Mouse (Mus musculus) right cerebral cortex, adult 18-20 months (tissue): ENCODE results near the gene Pdzd2.

Experiments used
- DNase-seq: peaks from one replicate; pipeline ENCODE4 v3.0.0; 2022; ENCODE audit warnings: mixed read lengths

Pdzd2 gene

GRCm38 (mm10) chr15:12617651-12618050 is 122.1 kb downstream of the Pdzd2 start:
- peak; percentile 39 for DNase-seq

DNA sequence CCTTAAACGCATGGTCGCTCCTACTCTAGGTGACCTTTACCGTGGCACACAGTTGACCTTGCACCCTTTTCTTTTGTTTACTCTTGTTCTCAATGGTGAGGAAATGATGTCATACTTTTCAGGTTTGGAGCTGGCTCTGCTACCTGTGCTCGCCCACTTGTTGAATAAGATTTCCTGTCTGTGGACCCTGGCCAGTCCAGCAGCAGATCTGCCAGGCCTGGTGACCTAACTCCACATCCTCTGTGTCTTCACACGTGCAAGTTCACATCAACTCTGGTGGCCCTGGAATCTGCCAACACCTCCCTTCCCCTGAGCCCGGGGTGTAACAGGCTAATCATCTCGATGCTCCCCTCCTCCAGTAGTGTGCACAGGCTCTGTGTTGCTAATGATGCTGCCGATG is 122.5 kb downstream of the Pdzd2 start:
- no peak for DNase-seq

DNA sequence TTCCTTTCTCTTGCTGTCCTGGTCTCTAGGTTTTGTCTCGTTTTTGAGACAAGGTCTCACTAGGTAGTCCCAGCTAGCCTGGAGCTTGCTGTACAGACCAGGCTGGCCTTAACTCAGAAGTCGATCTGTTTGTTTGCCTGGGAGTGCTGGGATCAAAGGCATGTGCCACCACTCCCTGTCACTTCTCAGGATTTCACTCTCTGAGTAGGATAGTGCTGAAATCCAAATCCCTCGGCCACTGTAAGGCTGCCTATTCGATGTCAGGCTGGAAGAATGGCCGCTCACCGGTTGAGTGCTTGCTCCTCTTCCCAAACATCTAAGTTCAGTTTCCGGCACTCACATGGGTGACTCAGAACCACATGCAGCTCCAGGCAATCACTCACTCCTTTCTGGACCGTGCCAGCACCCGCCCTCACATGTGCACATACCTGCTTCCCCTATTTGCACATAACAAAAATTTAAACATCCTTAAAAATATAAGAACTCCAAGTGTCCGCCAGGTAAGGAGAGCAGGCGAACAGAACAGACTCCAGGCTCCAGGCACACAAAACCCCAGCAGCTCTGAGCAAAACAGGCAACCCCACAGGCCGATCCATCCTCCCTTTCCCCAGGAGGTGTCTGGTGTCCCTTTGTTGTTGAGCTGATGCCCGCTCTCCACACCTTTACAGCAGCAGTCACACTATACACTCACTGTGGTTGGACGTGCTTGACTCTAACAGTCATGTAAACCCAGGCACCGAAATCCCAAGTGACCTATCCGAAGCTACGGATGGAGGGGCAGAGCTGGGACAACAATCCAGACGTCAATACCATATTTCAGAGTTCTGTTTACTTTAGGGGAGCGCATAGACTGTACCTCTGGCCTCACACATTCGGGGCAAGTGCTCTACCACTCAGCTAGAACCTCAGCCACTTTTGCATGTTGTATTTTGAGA is 124.5 kb downstream of the Pdzd2 start:
- no peak for DNase-seq

- DNase-seq: peak; percentile 29
Measured at GRCm38 (mm10) chr15:12614011-12614410, 125.7 kb downstream of the Pdzd2 start.

GRCm38 (mm10) chr15:12612944-12613675 is 126.6 kb downstream of the Pdzd2 start:
- no peak for DNase-seq

GRCm38 (mm10) chr15:12608090-12608489 is 131.6 kb downstream of the Pdzd2 start:
- no peak for DNase-seq

GRCm38 (mm10) chr15:12606306-12606705 is 133.4 kb downstream of the Pdzd2 start:
- DNase-seq: no peak

DNA sequence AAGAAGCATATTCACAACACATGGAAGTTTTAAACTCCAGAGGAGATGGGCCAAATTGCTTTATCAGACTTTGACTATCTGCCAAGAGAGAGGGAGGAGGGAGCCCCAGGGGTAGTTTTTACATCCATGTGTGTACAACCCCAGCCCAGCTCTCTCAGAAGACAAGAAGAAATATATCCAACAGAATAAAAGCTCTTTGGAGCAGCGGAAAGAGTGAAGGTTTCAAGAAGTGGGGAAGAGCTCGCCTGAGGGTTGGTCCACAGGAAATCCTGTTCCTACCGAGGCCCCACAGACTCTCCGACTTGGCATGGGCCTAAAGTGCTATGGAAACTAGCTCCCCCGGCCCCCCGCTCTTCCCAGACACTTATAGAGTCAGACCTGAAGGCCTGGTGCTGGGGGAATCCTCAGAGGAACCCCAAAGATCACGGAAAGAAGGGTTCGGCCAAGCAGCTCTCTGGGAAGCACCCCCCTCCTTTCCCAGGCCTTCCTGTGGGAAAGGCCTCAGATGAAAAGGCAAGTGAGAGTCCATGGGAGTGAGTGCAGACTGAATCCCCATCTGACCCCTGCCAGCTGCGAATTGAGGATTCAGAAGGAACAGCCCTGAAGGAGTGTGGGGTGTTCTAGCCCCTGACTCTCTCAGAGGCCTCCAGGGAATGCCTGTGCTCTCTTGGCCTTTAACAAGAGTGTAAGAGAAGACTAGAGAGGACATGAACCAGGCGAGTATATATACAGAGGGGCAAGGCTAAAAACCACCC is 134.3 kb downstream of the Pdzd2 start:
- DNase-seq: no peak

DNA sequence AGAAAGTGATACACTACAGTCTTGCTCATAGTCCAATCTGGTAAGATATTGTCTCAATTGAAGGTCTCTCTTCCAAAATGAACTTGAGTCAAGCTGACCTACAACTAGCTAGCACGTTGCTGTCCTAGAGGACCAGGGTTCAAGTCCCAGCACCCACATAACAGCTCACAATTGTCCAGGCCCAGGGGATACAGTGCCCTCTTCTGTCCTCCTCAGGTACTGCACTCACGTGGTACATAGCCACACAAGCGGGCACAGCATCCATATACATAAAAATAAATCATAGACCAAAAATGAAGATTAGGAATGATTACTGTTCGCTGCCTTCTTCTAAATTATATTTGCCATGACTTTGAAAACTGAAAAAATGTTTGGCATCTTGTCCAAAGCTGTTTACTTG is 136.1 kb downstream of the Pdzd2 start:
- DNase-seq: no peak

GRCm38 (mm10) chr15:12593094-12593493 is 146.6 kb downstream of the Pdzd2 start:
- DNase-seq: no peak

DNA sequence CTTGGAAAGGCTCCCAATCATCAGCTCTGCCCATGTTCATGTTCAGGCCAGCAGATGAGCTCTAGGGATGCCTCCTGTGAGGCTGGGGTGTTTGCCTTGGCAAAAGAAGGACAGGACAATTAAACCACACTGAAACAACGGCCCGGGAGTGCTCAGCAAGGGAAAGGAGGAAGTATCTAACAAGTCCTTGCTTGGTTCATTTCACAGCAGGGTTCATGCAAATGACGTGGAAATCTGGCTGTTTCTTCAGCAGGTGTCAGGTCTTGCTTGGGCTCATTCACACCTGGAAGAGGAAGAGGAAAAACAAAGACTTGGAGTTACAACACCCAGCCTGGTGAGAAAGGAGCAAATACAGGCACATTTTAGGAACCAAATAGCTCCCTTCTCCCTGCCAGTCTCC is 147.1 kb downstream of the Pdzd2 start:
- DNase-seq: no peak

- peak; percentile 18 for DNase-seq
Measured at GRCm38 (mm10) chr15:12588661-12589060, 151.1 kb downstream of the Pdzd2 start.

DNA sequence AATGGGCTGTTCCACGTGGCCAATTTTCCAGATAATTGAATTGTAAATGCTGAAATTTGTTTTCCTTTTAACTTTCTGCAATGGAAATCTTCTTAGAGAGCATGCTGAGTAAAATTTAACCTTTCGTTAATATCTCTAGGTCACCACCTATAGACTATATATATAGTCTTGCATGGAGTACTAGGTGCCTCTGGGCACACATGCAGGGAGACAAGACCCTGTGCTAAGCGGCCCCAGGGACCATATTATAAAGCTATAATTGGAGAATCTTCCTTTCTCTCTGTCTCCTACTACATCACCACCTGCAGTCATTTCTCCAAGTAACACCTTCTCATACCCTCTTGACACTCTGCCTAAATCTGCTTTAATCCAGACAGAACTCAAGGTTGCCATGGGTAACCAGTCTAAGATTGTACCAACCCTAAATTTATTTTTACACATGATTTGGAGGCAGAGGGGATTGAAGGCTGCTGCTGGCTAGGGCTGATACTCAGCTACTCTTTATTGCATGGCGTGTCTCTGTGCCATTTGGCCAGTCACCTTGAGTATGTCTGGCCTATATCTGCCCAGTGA is 152.8 kb downstream of the Pdzd2 start:
- DNase-seq: no peak

GRCm38 (mm10) chr15:12586154-12586553 is 153.6 kb downstream of the Pdzd2 start:
- DNase-seq: peak; percentile 78

- no peak for DNase-seq
Measured at GRCm38 (mm10) chr15:12583051-12583450, 156.7 kb downstream of the Pdzd2 start.

- DNase-seq: no peak
Measured at GRCm38 (mm10) chr15:12582471-12582870, 157.3 kb downstream of the Pdzd2 start.

- DNase-seq: no peak
Measured at GRCm38 (mm10) chr15:12579196-12579595, 160.5 kb downstream of the Pdzd2 start.

DNA sequence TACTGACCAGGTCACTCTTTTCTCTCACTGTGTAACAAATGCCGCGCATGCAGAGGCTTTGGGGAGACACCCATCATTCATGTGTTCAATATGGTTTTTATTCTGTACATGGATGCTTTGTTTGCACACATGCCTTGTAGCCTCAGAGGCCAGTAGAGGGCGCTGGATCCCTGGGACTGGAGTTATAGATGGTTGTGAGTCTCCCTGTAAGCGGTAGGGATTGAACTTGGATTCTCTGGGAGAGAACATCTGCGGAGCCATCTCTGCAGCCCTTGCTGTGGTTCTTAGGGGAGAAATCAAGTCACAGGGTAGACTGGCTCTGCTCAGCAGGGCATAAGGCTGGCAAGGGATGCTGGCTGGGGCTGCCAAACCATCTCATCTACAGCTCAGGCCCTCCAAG is 161.4 kb downstream of the Pdzd2 start:
- peak; percentile 69 for DNase-seq

DNA sequence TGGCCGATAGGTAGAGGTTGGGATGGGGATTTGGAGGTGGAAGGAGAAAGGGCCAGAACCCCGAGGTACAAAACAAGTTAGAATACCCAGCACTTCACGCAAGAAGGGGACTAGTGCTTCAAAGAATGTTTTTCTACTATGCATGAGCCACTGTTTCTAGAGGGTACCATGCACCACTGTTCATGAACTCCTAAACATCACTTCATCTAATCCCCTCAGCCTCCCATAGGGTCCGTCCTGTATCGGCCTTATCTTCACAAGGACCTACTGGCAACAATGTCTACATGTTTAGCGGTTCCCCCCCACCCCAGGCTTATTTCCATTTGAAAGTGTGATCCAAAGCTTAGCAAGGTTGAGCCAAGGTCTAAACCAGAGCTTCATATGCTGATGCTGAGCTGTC is 162.0 kb downstream of the Pdzd2 start:
- DNase-seq: no peak

- DNase-seq: peak; percentile 17
Measured at GRCm38 (mm10) chr15:12577054-12577696, 162.5 kb downstream of the Pdzd2 start.

- DNase-seq: no peak
Measured at GRCm38 (mm10) chr15:12573621-12574020, 166.1 kb downstream of the Pdzd2 start.

GRCm38 (mm10) chr15:12571168-12571567 is 168.6 kb downstream of the Pdzd2 start:
- no peak for DNase-seq
